Comparison of ENCODE assay signal across 8 mouse cellular contexts in the genomic region with DNA sequence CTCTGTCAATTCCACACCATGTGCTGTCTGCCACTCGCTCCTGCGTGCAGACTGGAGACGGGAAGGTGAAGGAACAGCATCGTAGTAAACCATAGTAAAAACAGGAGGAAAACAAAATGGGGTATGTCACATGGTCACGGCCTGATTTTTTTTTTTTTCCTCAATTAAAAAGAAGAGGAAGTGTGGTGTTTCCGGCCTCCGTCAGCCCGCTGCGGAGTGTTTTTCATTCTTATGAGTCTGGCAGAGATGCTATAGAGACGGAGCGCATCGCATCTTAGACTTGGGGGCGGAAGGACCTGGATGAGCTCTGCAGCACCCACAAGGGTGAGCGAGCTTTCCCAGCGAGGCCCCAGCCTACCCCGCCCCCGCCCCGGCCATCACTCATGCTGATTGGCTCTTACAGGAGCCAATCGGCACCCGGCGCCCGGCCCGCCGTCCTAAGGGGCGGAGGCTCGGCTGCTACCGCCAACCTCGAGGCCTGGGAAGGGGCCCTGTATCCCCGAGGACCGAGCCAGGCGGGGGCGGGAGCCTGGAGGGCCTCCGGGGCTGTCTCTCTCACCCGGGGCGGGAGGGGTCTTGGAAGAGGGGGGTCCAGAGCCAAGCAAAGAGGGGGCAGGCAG. TPM values are rescaled to one million over a fixed set of nuclear protein-coding genes. Genes with fewer than 3 reads are reported as not detected.
DNase-seq lines count a peak whose midpoint lies in the region; ATAC-seq and TF ChIP-seq lines count a peak whose summit lies in the region.

No protein-coding gene starts in this region.

- WGBS in forebrain, embryonic 15.5 days = 2% methylated on average over 35 of the region's 35 CpGs
- WGBS in lung, embryonic 14.5 days = 1% methylated on average over 35 of the region's 35 CpGs

- peak; percentile 93 for DNase-seq in cerebellum, adult 11-12 months
- DNase-seq in heart, postnatal 25 days (ENCODE audit: low spot score) = peak; percentile 87
- DNase-seq in layer of hippocampus, adult 2 months (ENCODE audit: low spot score in 2 of 2) = peak; percentile 87 to 91
- DNase-seq in lung, embryonic 14.5 days = peak; percentile 93
- DNase-seq in testis, postnatal 14 days (ENCODE audit: low spot score) = peak; percentile 90

- no peak for TF ChIP-seq EP300 in ES-Bruce4 (IDR thresholded peaks at IDR 0.05; ENCODE audit: insufficient read depth, low read depth, low read length)

- peaks cover 1% of the 10 kb centered on the region for H3K4me1 ChIP-seq in ES-Bruce4 (ENCODE audit: control insufficient read depth, insufficient read depth, low read length)
- H3K4me1 ChIP-seq in forebrain, embryonic 15.5 days = peaks cover 59% of the 10 kb centered on the region
- peaks cover 19% of the 10 kb centered on the region for H3K4me1 ChIP-seq in lung, embryonic 14.5 days (ENCODE audit: insufficient read depth)

- peak overlapping the region; percentile 64 for H3K4me3 ChIP-seq in ES-Bruce4 (ENCODE audit: low read depth, low read length)
- H3K4me3 ChIP-seq in forebrain, embryonic 15.5 days = peak overlapping the region; percentile 84
- H3K4me3 ChIP-seq in layer of hippocampus, adult 2 months = peak overlapping the region; percentile 62
- H3K4me3 ChIP-seq in lung, embryonic 14.5 days (ENCODE audit: low read depth, low read length) = peak overlapping the region; percentile 62

- peak; percentile 99 for ATAC-seq in forebrain, embryonic 15.5 days (replicated peaks)
- ATAC-seq in lung, embryonic 14.5 days (ENCODE audit: insufficient read depth) = peak; percentile 97
- peak; percentile 89 for ATAC-seq in neutrophil, adult 5-6 weeks (ENCODE audit: extremely low read depth, insufficient number of reproducible peaks, low FRiP score, poor library complexity, severe bottlenecking)

- intact Hi-C loops in heart, postnatal 25 days (cut with DNase I) = loop anchor here (10.0 kb wide), 1 partner anchor 188 kb away; no protein-coding TSS in a partner anchor

- no peaks in the 10 kb centered on the region for H3K36me3 ChIP-seq in ES-Bruce4 (ENCODE audit: control insufficient read depth, insufficient read depth, low read length, poor library complexity, severe bottlenecking)
- 0 out of 2 replicates have a peak, but pooled peaks cover under 1% of the 10 kb centered on the region for H3K36me3 ChIP-seq in forebrain, embryonic 15.5 days
- peaks cover 34% of the 10 kb centered on the region for H3K36me3 ChIP-seq in lung, embryonic 14.5 days (ENCODE audit: insufficient read depth)

- peak overlapping the region; percentile 57 for H3K9ac ChIP-seq in ES-Bruce4 (ENCODE audit: low read depth, poor library complexity, severe bottlenecking)
- H3K9ac ChIP-seq in forebrain, embryonic 15.5 days (replicated peaks) = peak overlapping the region; percentile 75
- peak overlapping the region; percentile 85 for H3K9ac ChIP-seq in lung, embryonic 14.5 days

- H3K4me2 ChIP-seq in forebrain, embryonic 15.5 days (replicated peaks) = peak overlapping the region; percentile 76
- peak overlapping the region; percentile 79 for H3K4me2 ChIP-seq in lung, embryonic 14.5 days

- no peak for TF ChIP-seq CTCF in ES-Bruce4 (IDR thresholded peaks at IDR 0.05; ENCODE audit: low read depth, low read length)
- TF ChIP-seq CTCF in layer of hippocampus, adult 2 months (conservative IDR thresholded peaks at IDR 0.05) = no peak
- no peak for TF ChIP-seq CTCF in lung, embryonic 14.5 days (IDR thresholded peaks at IDR 0.05; ENCODE audit: low read depth)

- H3K9me3 ChIP-seq in ES-Bruce4 (replicated peaks; ENCODE audit: control insufficient read depth, insufficient read depth, low read length, poor library complexity, severe bottlenecking) = no peaks in the 10 kb centered on the region
- no peaks in the 10 kb centered on the region for H3K9me3 ChIP-seq in forebrain, embryonic 15.5 days
- H3K9me3 ChIP-seq in lung, embryonic 14.5 days (ENCODE audit: low read depth, low read length) = no peaks in the 10 kb centered on the region

- no peak overlapping the region for H3K27ac ChIP-seq in ES-Bruce4 (ENCODE audit: insufficient read depth, low read length)
- peak overlapping the region; percentile 98 for H3K27ac ChIP-seq in forebrain, embryonic 15.5 days (replicated peaks)
- peak overlapping the region; percentile 93 for H3K27ac ChIP-seq in layer of hippocampus, adult 2 months
- H3K27ac ChIP-seq in lung, embryonic 14.5 days (ENCODE audit: low read depth) = peak overlapping the region; percentile 97

- TF ChIP-seq POLR2A in ES-Bruce4 (IDR thresholded peaks at IDR 0.05; ENCODE audit: insufficient read depth, low read length) = peak; percentile 27

- H3K27me3 ChIP-seq in ES-Bruce4 (ENCODE audit: control insufficient read depth, insufficient read depth, low read length, poor library complexity, severe bottlenecking) = no peaks in the 10 kb centered on the region
- H3K27me3 ChIP-seq in forebrain, embryonic 15.5 days = no peaks in the 10 kb centered on the region
- no peaks in the 10 kb centered on the region for H3K27me3 ChIP-seq in lung, embryonic 14.5 days (ENCODE audit: insufficient read depth, low read length)

RNA-seq across cellular contexts. Expression of gene Irs1, which starts 8.1 kb away (rescaled TPM):
- 15.3 and 15.8 TPM in 2 replicates for polyA plus RNA-seq in ES-Bruce4 (2011; ENCODE audit: insufficient read depth, insufficient read length, low read depth, missing spikeins)
- polyA plus RNA-seq in forebrain, embryonic 15.5 days (2015; fragmentation: Nextera tagmentation; extraction: Ambion mirVana) = 9.1 and 10.4 TPM in 2 replicates
- 10 to 100 TPM; 44.3 to 49.7 TPM for total RNA-seq in heart, postnatal 25 days (2021)
- total RNA-seq in layer of hippocampus, adult 2 months (2021) = 10 to 100 TPM; 17.8 to 17.9 TPM
- polyA plus RNA-seq in lung, embryonic 14.5 days (2014; fragmentation: Nextera tagmentation; extraction: Ambion mirVana) = 17.6 and 19.5 TPM in 2 replicates
- total RNA-seq in neutrophil, adult 5-6 weeks (2017) = 0.23 and 0.25 TPM in 2 replicates

RNA-seq across cellular contexts. Expression of gene Rhbdd1, which starts 33.1 kb away (rescaled TPM):
- 19.2 and 21.4 TPM in 2 replicates for polyA plus RNA-seq in ES-Bruce4 (2011; ENCODE audit: insufficient read depth, insufficient read length, low read depth, missing spikeins)
- 5.0 TPM in 2 replicates for polyA plus RNA-seq in forebrain, embryonic 15.5 days (2015; fragmentation: Nextera tagmentation; extraction: Ambion mirVana)
- 10 to 100 TPM; 10.2 TPM for total RNA-seq in heart, postnatal 25 days (2021)
- 1 to 10 TPM; 7.4 to 7.6 TPM for total RNA-seq in layer of hippocampus, adult 2 months (2021)
- 6.4 and 7.6 TPM in 2 replicates for polyA plus RNA-seq in lung, embryonic 14.5 days (2014; fragmentation: Nextera tagmentation; extraction: Ambion mirVana)
- total RNA-seq in neutrophil, adult 5-6 weeks (2017) = 14.4 and 20.6 TPM in 2 replicates

RNA-seq across cellular contexts. Expression of gene Gm9747, which starts 50.2 kb away (rescaled TPM):
- not detected in 2 replicates for polyA plus RNA-seq in ES-Bruce4 (2011; ENCODE audit: insufficient read depth, insufficient read length, low read depth, missing spikeins)
- 27.4 and 30.3 TPM in 2 replicates for polyA plus RNA-seq in forebrain, embryonic 15.5 days (2015; fragmentation: Nextera tagmentation; extraction: Ambion mirVana)
- total RNA-seq in heart, postnatal 25 days (2021) = not detected
- not detected for total RNA-seq in layer of hippocampus, adult 2 months (2021)
- polyA plus RNA-seq in lung, embryonic 14.5 days (2014; fragmentation: Nextera tagmentation; extraction: Ambion mirVana) = 46.3 and 52.0 TPM in 2 replicates
- total RNA-seq in neutrophil, adult 5-6 weeks (2017) = not detected in 2 replicates

Comparison
In these comparisons a context has a peak if more than half of its experiments do, and no peak if none do; other contexts are left out.
1. RNA of gene Irs1, which starts 8.1 kb away (total RNA-seq): 44.3 to 49.7 TPM in heart, postnatal 25 days and 17.8 to 17.9 TPM in layer of hippocampus, adult 2 months; 0.23 to 0.25 TPM in neutrophil, adult 5-6 weeks; every median in the first group is over 10 times any median in the second.
2. Peak in every context shown above with its lines, with median percentiles within 50 percentile points of each other: H3K4me3 ChIP-seq, H3K9ac ChIP-seq, DNase-seq and ATAC-seq.